In the genomic region with DNA sequence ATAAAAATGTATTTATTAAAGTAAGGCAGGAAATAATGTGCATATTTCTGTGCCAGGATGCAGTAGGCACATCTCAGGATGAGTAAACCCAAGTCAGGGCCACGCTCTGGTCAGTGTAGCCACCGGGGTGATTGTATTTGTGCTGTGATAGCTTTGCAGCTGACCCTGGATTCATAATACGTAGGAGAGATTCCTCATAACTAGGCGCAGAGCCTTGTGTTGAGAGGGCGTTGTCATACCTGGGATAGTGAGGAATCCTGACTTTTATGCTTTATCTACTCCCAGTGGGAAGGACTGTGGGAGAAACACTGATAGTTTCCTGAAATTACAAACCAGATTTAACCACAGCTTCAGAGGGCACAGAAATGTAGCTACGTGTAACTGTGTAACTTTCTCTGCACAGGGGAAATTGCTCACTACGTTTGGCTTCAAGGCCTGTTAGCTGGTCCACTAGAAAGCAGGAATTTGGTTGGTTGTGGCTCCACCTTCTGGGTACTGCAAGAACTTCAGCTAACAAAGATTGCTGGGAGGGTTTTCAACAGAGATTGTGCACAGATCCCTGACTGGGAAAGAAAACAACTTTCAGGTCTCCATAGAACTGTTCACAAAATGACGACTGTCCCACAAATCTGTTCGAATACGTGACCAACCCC, we compare ENCODE assay signal across 9 mouse cellular contexts.
A peak's percentile ranks its signal among the peaks of the same experiment; 100 is the strongest.
DNase-seq lines count a peak whose midpoint lies in the region; ATAC-seq lines count a peak whose summit lies in the region.
"Had no signal": no experiment of that assay in that cellular context is flagged by ENCODE, and none has a peak within 500 bp of the region (broad histone marks: within the 10 kb centered on the region; RNA-seq: fewer than 3 reads in every experiment).

No protein-coding gene starts in this region.

- WGBS in midbrain, embryonic 14.5 days = 47% methylated on average over 10 of the region's 10 CpGs

- DNase-seq in urinary bladder, postnatal 14 days (ENCODE audit: low spot score) = peak; percentile 42
- DNase-seq in urinary bladder, postnatal 10 days (ENCODE audit: low spot score) = no peak
- peak; percentile 70 to 79 for DNase-seq in cerebellum, postnatal 4 days (ENCODE audit: low spot score in 2 of 2)
- DNase-seq in gastrocnemius, postnatal 10 days = peak; percentile 56
- peak; percentile 54 for DNase-seq in kidney, adult 18-20 months
- DNase-seq in left cerebral cortex, postnatal 36 days (ENCODE audit: low spot score in 2 of 2) = peak; percentile 51 to 76
- peak; percentile 90 for DNase-seq in midbrain, embryonic 14.5 days
- peak; percentile 74 for DNase-seq in testis, postnatal 10 days (ENCODE audit: low spot score)

- intact Hi-C loops in left cerebral cortex, postnatal 36 days (cut with DNase I) = loop anchor here (1.0 kb wide), 1 partner anchor 266 kb away; no protein-coding TSS in a partner anchor

- H3K4me3 ChIP-seq in midbrain, embryonic 14.5 days (replicated peaks; ENCODE audit: low read depth, low read length) = no peak overlapping the region
- H3K4me3 ChIP-seq: embryonic facial prominence, embryonic 12.5 days had no signal

- H3K27me3 ChIP-seq in midbrain, embryonic 14.5 days (ENCODE audit: control insufficient read depth, insufficient read depth, low read length) = no peaks in the 10 kb centered on the region

- no peaks in the 10 kb centered on the region for H3K36me3 ChIP-seq in midbrain, embryonic 14.5 days (ENCODE audit: control insufficient read depth, insufficient read depth, low read length)
- H3K36me3 ChIP-seq: embryonic facial prominence, embryonic 12.5 days had no signal

- H3K27ac ChIP-seq in midbrain, embryonic 14.5 days (replicated peaks; ENCODE audit: low read depth, low read length) = no peak overlapping the region
- H3K27ac ChIP-seq: embryonic facial prominence, embryonic 12.5 days had no signal

- H3K4me1 ChIP-seq in midbrain, embryonic 14.5 days (ENCODE audit: control insufficient read depth, insufficient read depth, low read length) = peaks cover 14% of the 10 kb centered on the region

- no peaks in the 10 kb centered on the region for H3K9me3 ChIP-seq in midbrain, embryonic 14.5 days (ENCODE audit: control insufficient read depth, low read length)
- H3K9me3 ChIP-seq: embryonic facial prominence, embryonic 12.5 days had no signal

- H3K9ac ChIP-seq in midbrain, embryonic 14.5 days (replicated peaks; ENCODE audit: low read length) = no peak overlapping the region
- H3K9ac ChIP-seq: embryonic facial prominence, embryonic 12.5 days had no signal

- no peak overlapping the region for H3K4me2 ChIP-seq in midbrain, embryonic 14.5 days (ENCODE audit: low read length)
- H3K4me2 ChIP-seq: embryonic facial prominence, embryonic 12.5 days had no signal

- ATAC-seq in midbrain, embryonic 14.5 days (ENCODE audit: low FRiP score, low TSS enrichment) = peak; percentile 77; the same call in 1 of the 2 replicates
